Mouse (Mus musculus): ENCODE results near the gene Arid4a. TPM values are rescaled to one million over a fixed set of nuclear protein-coding genes. Genes with fewer than 3 reads are reported as not detected.

Gene Arid4a
- total and polyA plus RNA-seq, 3 experiments: 6.7 to 13.0 TPM; not detected in 1

DNA sequence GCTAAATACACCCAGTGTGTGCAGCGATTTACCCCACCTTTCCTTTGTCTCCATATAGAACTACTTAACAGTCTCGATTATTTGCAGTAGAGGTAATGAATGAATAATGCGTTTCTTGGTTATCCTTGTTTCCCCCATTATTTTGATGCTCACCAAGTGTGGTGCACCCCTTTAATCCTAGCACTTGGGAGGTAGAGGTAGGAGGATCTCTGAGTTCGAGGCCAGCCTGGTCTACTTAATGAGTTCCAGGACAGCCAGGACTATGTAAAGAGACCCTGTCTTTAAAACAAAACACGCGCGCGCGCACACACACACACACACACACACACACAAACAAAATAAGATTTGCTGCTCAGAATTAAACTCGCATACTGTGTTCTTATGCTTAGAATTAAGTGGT, 40.4 kb upstream of the Arid4a start:
- TF ChIP-seq EP300 (IDR thresholded peaks at IDR 0.05; ENCODE audit: low read depth in 1 of 2, low read length in 2 of 2): no peak
- TF ChIP-seq MYC (IDR thresholded peaks at IDR 0.05; ENCODE audit: low read depth, low read length): peak; percentile 26; the same call in 1 of the 2 replicates
- peak; percentile 29; the same call in 1 of the 2 replicates for TF ChIP-seq SIN3A (IDR thresholded peaks at IDR 0.05; ENCODE audit: low read length)
- Histone ChIP-seq H3K36me3 (ENCODE audit: control insufficient read depth in 1 of 2, insufficient read depth in 2 of 2, low read length in 2 of 2) (peaks cover 15 to 17% of the 10 kb centered on the region in 2 experiments), H3K27ac (ENCODE audit: control insufficient read depth, low read depth, low read length) (peak overlapping the region; percentile 70), H3K4me3 (ENCODE audit: control insufficient read depth in 1 of 2, insufficient read depth in 1 of 2, low read depth in 2 of 2, low read length in 2 of 2) (peak overlapping the region; percentile 96 to 99), H3K9ac (ENCODE audit: control insufficient read depth, low read depth, low read length, poor library complexity, severe bottlenecking) (peak overlapping the region; percentile 97), H3K27me3 (ENCODE audit: control insufficient read depth in 1 of 2, insufficient read depth in 2 of 2, low read length in 2 of 2) (no peaks in the 10 kb centered on the region), H3K79me2 (ENCODE audit: control insufficient read depth, insufficient read depth, low read length, poor library complexity) (peaks cover 55% of the 10 kb centered on the region), H3K4me1 (ENCODE audit: control insufficient read depth in 1 of 2, insufficient read depth in 2 of 2, low read length in 2 of 2) (peaks cover 0 to 12% of the 10 kb centered on the region in 2 experiments; a peak in 3 of 4 replicates), H3K9me3 (replicated peaks; ENCODE audit: insufficient read depth, low read length) (no peaks in the 10 kb centered on the region)
- peak; percentile 59 for DNase-seq (ENCODE audit: low read depth, low spot score)

DNA sequence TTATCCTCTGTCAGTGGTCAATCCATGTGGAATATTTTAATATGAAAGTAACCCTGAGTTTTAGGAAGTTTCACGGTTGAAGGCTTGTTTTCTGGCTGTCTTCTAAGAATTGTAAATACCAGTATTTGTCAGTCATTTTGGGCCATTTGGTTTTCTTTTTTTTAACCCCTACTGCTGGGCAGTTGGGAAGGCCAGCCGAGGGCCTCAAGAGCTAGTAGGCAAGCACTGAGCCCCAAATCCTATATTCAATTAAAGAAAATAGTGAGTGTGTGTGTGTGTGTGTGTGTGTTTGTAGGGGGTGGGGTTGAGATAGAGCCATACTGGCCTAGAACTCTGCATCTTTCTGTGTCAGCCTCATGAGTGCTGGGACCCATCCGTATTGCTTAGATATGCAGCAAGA, 39.9 kb upstream of the Arid4a start:
- TF ChIP-seq MAFK (IDR thresholded peaks at IDR 0.05; ENCODE audit: borderline replicate concordance, low read depth, low read length) (no peak), SMC3 (IDR thresholded peaks at IDR 0.05; ENCODE audit: low read depth, low read length) (no peak), CHD2 (IDR thresholded peaks at IDR 0.05; ENCODE audit: low read length) (no peak), GATA1 (IDR thresholded peaks at IDR 0.05; ENCODE audit: low read depth, low read length) (no peak), NRF1 (IDR thresholded peaks at IDR 0.05; ENCODE audit: insufficient read depth, low read depth, low read length, poor library complexity, severe bottlenecking) (no peak), TCF12 (IDR thresholded peaks at IDR 0.05; ENCODE audit: low read depth, low read length) (no peak), MXI1 (IDR thresholded peaks at IDR 0.05; ENCODE audit: low read depth, low read length) (no peak), RCOR1 (IDR thresholded peaks at IDR 0.05; ENCODE audit: low read depth, low read length) (no peak), USF2 (IDR thresholded peaks at IDR 0.05; ENCODE audit: borderline replicate concordance in 1 of 2, insufficient read depth in 1 of 2, low read depth in 1 of 2, low read length in 2 of 2) (no peak), HCFC1 (IDR thresholded peaks at IDR 0.05; ENCODE audit: low read depth, low read length) (no peak), JUND (IDR thresholded peaks at IDR 0.05; ENCODE audit: low read depth, low read length) (no peak), CHD1 (IDR thresholded peaks at IDR 0.05; ENCODE audit: low read depth, low read length) (no peak), POLR2AphosphoS2 (IDR thresholded peaks at IDR 0.05; ENCODE audit: low read length) (no peak), SIN3A (IDR thresholded peaks at IDR 0.05; ENCODE audit: low read length) (no peak), MYC (IDR thresholded peaks at IDR 0.05; ENCODE audit: low read depth, low read length) (no peak), MEF2A (IDR thresholded peaks at IDR 0.05; ENCODE audit: extremely low read depth, insufficient replicate concordance, low read depth, low read length, poor library complexity, severe bottlenecking) (no peak)
- DNase-seq (ENCODE audit: low read depth, low spot score): no peak
- H3K36me3 ChIP-seq (ENCODE audit: control insufficient read depth in 1 of 2, insufficient read depth in 2 of 2, low read length in 2 of 2): peaks cover 15 to 19% of the 10 kb centered on the region in 2 experiments
- H3K27me3 ChIP-seq (ENCODE audit: control insufficient read depth in 1 of 2, insufficient read depth in 2 of 2, low read length in 2 of 2): no peaks in the 10 kb centered on the region
- H3K9me3 ChIP-seq (replicated peaks; ENCODE audit: insufficient read depth, low read length): no peaks in the 10 kb centered on the region
- peak overlapping the region; percentile 97 for H3K9ac ChIP-seq (ENCODE audit: control insufficient read depth, low read depth, low read length, poor library complexity, severe bottlenecking)
- H3K27ac ChIP-seq (ENCODE audit: control insufficient read depth, low read depth, low read length): no peak overlapping the region
- peak overlapping the region; percentile 96 to 99 for H3K4me3 ChIP-seq (ENCODE audit: control insufficient read depth in 1 of 2, insufficient read depth in 1 of 2, low read depth in 2 of 2, low read length in 2 of 2)
- H3K4me1 ChIP-seq (ENCODE audit: control insufficient read depth in 1 of 2, insufficient read depth in 2 of 2, low read length in 2 of 2): peaks cover 0 to 12% of the 10 kb centered on the region in 2 experiments; a peak in 3 of 4 replicates
- H3K79me2 ChIP-seq (ENCODE audit: control insufficient read depth, insufficient read depth, low read length, poor library complexity): peaks cover 59% of the 10 kb centered on the region
